Mouse (Mus musculus) limb, embryonic 15.5 days (tissue): Measurements from ENCODE around the gene Mgat1. TPM values are rescaled to one million over a fixed set of nuclear protein-coding genes. Genes with fewer than 3 reads are reported as not detected.

Experiments
- ATAC-seq: fragments of 200-750 bp; cut with Nextera tagmentation; 2 replicates; pipeline ENCODE4 v1.8.0; 2017; ENCODE audit warnings: low read depth, moderate TSS enrichment; ENCODE audit not compliant: insufficient number of reproducible peaks, low FRiP score, low TSS enrichment
- H3K27ac ChIP-seq: fragments of 300-500 bp; sonication (generic); 2 replicates; pipeline ENCODE4 v1.5.1; 2015; ENCODE audit warnings: moderate library complexity, mild to moderate bottlenecking, inconsistent platforms
- H3K27me3 ChIP-seq: fragments of 300-500 bp; sonication (generic); 2 replicates; pipeline ENCODE4 v1.6.1; 2015; ENCODE audit warnings: inconsistent platforms
- H3K36me3 ChIP-seq: fragments of 300-500 bp; sonication (generic); 2 replicates; pipeline ENCODE4 v1.6.1; 2015; ENCODE audit warnings: inconsistent platforms
- H3K4me1 ChIP-seq: fragments of 300-500 bp; sonication (generic); 2 replicates; pipeline ENCODE4 v1.6.1; 2015; ENCODE audit warnings: inconsistent platforms
- H3K4me2 ChIP-seq: fragments of 300-500 bp; sonication (generic); 2 replicates; pipeline ENCODE4 v1.6.1; 2015; ENCODE audit warnings: mild to moderate bottlenecking, inconsistent platforms
- H3K4me3 ChIP-seq: fragments of 300-500 bp; sonication (generic); 2 replicates; pipeline ENCODE4 v1.5.1; 2015; ENCODE audit warnings: mild to moderate bottlenecking, inconsistent platforms
- H3K9ac ChIP-seq: fragments of 300-500 bp; sonication (generic); 2 replicates; pipeline ENCODE4 v1.6.1; 2015; ENCODE audit warnings: inconsistent platforms
- H3K9me3 ChIP-seq: fragments of 300-500 bp; sonication (generic); 2 replicates; pipeline ENCODE4 v1.6.1; 2016; ENCODE audit warnings: inconsistent platforms
- WGBS: fragments of 180-500 bp; shearing (Covaris S2); methylation state at CpG from one replicate; pipeline ENCODE4 v1.1.7; 2015; 5-methylcytosine and 5-hydroxymethylcytosine counted together
- polyA plus RNA-seq: library from polyadenylated mRNA; unstranded; fragments of >200 nt; fragmentation: Nextera tagmentation; extraction: Ambion mirVana; gene quantifications from 2 replicates; pipeline ENCODE4 v1.2.1, GENCODE M21; 2015

The Mgat1 gene
- polyA plus RNA-seq, 1 experiment from 2014 or later = 74.6 TPM

GRCm38 (mm10) chr11:49212577-49212976 lies 31.4 kb upstream of the Mgat1 start:
- peaks cover 39% of the 10 kb centered on the region for H3K36me3 ChIP-seq
- ATAC-seq = no peak
- H3K4me3 ChIP-seq = no peak overlapping the region
- no peak overlapping the region for H3K4me2 ChIP-seq
- no peaks in the 10 kb centered on the region for H3K4me1 ChIP-seq
- no peaks in the 10 kb centered on the region for H3K27me3 ChIP-seq
- no peaks in the 10 kb centered on the region for H3K9me3 ChIP-seq
- no peak overlapping the region for H3K9ac ChIP-seq
- H3K27ac ChIP-seq = no peak overlapping the region

DNA sequence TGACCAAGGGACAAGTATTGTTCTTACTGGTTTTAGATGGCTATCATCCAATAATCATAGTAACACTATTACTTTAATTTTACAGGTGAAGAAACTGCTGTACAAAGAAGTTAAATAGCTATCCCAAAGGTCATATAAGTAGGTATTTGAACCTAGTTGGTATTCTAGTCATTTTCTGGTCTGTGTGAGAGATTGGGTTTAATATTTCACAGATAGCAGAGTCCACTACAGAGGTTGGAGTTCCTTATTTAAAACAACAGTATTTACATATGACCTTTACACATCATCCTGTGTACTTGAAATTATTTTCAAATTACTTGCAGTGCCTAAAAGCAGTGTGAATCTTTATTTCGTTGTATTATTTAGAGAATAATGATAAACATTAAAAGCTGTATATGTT lies 30.5 kb upstream of the Mgat1 start:
- H3K4me1 ChIP-seq = no peaks in the 10 kb centered on the region
- H3K36me3 ChIP-seq = peaks cover 38% of the 10 kb centered on the region
- WGBS = 97% methylated on average over 1 of the region's 1 CpGs
- H3K4me3 ChIP-seq = no peak overlapping the region
- no peak overlapping the region for H3K9ac ChIP-seq
- ATAC-seq = no peak
- no peak overlapping the region for H3K27ac ChIP-seq
- H3K27me3 ChIP-seq = no peaks in the 10 kb centered on the region
- no peaks in the 10 kb centered on the region for H3K9me3 ChIP-seq
- no peak overlapping the region for H3K4me2 ChIP-seq

DNA sequence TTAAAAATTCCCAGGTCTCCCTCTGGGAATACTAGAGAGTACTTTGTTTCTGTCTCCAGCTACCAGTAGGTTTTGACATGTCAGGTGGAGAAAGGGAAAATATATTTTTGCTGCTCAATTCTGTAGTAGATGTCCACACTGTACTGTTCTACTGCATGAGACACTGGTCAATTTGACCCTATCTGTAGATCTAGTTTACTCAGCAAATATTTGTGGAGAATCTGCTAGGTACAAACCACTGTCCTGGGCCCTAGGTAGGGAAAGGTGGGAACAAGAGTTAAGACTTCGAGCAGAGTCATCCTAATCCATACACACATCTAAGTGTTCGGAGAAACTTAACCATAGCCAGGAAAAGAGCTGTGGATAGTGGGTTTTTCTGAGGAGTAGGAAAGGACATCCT lies 24.7 kb upstream of the Mgat1 start:
- peaks cover 32% of the 10 kb centered on the region for H3K36me3 ChIP-seq
- no peak overlapping the region for H3K9ac ChIP-seq
- H3K4me1 ChIP-seq = no peaks in the 10 kb centered on the region
- H3K27me3 ChIP-seq = no peaks in the 10 kb centered on the region
- no peaks in the 10 kb centered on the region for H3K9me3 ChIP-seq
- no peak overlapping the region for H3K4me2 ChIP-seq
- no peak for ATAC-seq
- no peak overlapping the region for H3K4me3 ChIP-seq
- WGBS = 97% methylated on average over 2 of the region's 2 CpGs
- H3K27ac ChIP-seq = no peak overlapping the region

DNA sequence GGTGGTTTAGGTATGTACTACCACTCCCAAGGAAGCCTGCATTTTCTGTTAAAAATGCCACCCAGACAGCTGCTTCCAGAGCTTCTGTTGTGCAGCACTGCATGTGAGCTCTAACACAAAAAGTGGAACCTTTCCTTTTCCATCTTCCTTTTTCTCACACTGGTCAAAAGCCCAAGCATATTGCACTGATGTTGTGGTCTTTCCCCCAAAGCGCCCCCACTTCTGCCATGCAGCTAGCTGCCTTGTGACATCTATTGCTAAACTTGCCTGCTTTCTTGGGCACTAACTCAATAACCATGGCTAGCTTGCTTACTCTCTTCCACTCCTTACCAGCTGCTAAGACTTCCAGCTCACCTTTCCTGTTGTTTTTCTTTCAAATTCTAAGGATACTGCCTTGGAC lies 19.5 kb upstream of the Mgat1 start:
- no peak overlapping the region for H3K9ac ChIP-seq
- H3K36me3 ChIP-seq = no peaks in the 10 kb centered on the region
- H3K4me2 ChIP-seq = no peak overlapping the region
- H3K27me3 ChIP-seq = no peaks in the 10 kb centered on the region
- 65% methylated on average over 1 of the region's 1 CpGs for WGBS
- no peaks in the 10 kb centered on the region for H3K4me1 ChIP-seq
- no peak overlapping the region for H3K27ac ChIP-seq
- no peak overlapping the region for H3K4me3 ChIP-seq
- ATAC-seq = no peak
- H3K9me3 ChIP-seq = no peaks in the 10 kb centered on the region

- no peak overlapping the region for H3K4me3 ChIP-seq
- 31% methylated on average over 3 of the region's 3 CpGs for WGBS
- no peak overlapping the region for H3K9ac ChIP-seq
- H3K27ac ChIP-seq = no peak overlapping the region
- H3K27me3 ChIP-seq = no peaks in the 10 kb centered on the region
- ATAC-seq = no peak
- no peaks in the 10 kb centered on the region for H3K36me3 ChIP-seq
- H3K4me2 ChIP-seq = no peak overlapping the region
- no peaks in the 10 kb centered on the region for H3K9me3 ChIP-seq
- no peaks in the 10 kb centered on the region for H3K4me1 ChIP-seq
These were observed 11.2 kb upstream of the Mgat1 start for GRCm38 (mm10) chr11:49232781-49233180.

DNA sequence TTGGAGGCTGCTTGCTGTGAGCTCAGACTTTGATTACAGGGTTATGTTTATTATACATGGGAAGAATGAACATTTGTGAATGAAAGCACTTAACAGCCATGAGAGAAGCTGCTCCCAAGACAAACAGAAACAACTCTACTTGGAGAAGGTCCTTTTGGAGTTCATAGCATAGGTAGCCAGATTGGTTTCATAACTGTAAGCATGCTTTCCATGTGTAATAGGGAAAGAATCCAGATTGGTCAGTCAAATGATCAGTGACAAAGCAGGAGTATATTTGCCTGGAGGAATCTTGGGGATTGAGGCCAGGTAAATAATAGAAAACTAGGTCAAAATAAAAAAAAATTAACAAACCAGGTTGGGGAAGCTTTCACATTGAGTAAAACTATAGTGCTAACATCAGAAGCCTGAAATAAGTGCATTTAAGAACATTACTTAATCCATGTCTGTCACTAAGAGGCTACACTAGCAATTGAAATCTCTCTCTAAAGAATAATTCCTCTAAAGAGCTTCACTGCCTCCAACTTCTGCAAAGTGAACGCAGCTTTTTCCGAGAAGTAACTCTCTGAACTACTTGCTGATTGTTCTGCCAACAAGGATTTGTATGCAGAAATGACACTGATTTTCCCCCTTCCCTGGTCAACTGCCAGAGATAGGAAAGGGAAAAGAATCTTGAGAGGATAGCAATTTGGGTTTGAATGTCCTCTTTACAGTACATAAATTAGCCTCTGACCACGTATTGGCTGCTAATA lies 8.4 kb upstream of the Mgat1 start:
- ATAC-seq = no peak
- Histone ChIP-seq H3K4me1 (no peaks in the 10 kb centered on the region), H3K36me3 (no peaks in the 10 kb centered on the region), H3K9me3 (no peaks in the 10 kb centered on the region), H3K4me2 (no peak overlapping the region), H3K9ac (no peak overlapping the region), H3K4me3 (no peak overlapping the region), H3K27ac (no peak overlapping the region), H3K27me3 (no peaks in the 10 kb centered on the region)
- WGBS = 65% methylated on average over 3 of the region's 3 CpGs

GRCm38 (mm10) chr11:49236891-49237290 lies 7.1 kb upstream of the Mgat1 start:
- no peak overlapping the region for H3K4me2 ChIP-seq
- no peak overlapping the region for H3K9ac ChIP-seq
- H3K4me1 ChIP-seq = no peaks in the 10 kb centered on the region
- no peak overlapping the region for H3K27ac ChIP-seq
- no peaks in the 10 kb centered on the region for H3K27me3 ChIP-seq
- ATAC-seq = no peak
- 55% methylated on average over 1 of the region's 1 CpGs for WGBS
- H3K9me3 ChIP-seq = no peaks in the 10 kb centered on the region
- H3K4me3 ChIP-seq = no peak overlapping the region
- H3K36me3 ChIP-seq = no peaks in the 10 kb centered on the region

DNA sequence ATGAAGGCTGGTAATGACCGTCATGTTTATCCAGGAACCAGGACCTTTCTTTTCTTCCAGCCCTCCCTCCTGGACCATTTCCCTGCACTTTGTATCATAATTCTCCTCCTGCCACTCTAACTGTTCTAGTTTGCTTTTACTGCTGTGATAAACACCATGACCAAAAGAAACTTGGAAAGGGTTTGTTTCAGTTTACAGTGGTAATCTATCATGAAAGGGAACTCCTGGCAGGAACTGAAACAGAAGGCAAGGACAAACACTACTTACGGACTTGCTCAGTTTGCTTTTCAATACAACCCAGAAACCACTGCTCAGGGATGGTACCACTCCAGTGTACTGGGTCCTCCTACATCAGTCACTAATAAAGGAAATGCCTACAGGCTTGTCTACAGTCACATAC lies 6.5 kb upstream of the Mgat1 start:
- no peaks in the 10 kb centered on the region for H3K4me1 ChIP-seq
- no peaks in the 10 kb centered on the region for H3K9me3 ChIP-seq
- no peak overlapping the region for H3K9ac ChIP-seq
- no peaks in the 10 kb centered on the region for H3K27me3 ChIP-seq
- WGBS = 58% methylated on average over 2 of the region's 2 CpGs
- ATAC-seq = no peak
- H3K36me3 ChIP-seq = no peaks in the 10 kb centered on the region
- no peak overlapping the region for H3K4me3 ChIP-seq
- no peak overlapping the region for H3K27ac ChIP-seq
- H3K4me2 ChIP-seq = no peak overlapping the region

- Histone ChIP-seq H3K4me3 (no peak overlapping the region), H3K27me3 (no peaks in the 10 kb centered on the region), H3K27ac (no peak overlapping the region), H3K4me1 (peaks cover 14% of the 10 kb centered on the region), H3K4me2 (no peak overlapping the region), H3K9me3 (no peaks in the 10 kb centered on the region), H3K36me3 (no peaks in the 10 kb centered on the region), H3K9ac (no peak overlapping the region)
- WGBS = 81% methylated on average over 1 of the region's 1 CpGs
- no peak for ATAC-seq
These were observed 3.7 kb upstream of the Mgat1 start for GRCm38 (mm10) chr11:49240310-49240709.

DNA sequence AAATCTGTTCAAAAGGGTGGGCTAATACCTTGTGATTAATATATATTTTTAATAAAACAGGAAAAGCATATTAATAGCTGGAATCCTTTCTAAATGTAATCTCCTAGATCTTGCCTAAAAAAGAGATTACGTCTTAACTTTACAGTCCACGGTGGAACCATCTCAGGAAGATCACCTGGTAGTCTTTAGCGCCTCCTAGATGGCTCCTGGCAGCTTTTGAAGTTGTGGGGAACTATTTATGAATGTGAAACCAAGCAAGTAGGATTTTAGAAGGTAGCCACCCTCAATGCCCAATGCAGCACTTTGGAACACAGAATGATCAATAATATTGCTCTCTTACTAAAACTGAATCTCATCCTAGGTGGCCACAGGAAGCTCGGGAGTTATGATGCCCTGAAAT lies 3.1 kb upstream of the Mgat1 start:
- no peak overlapping the region for H3K4me3 ChIP-seq
- H3K9ac ChIP-seq = no peak overlapping the region
- ATAC-seq = no peak
- no peaks in the 10 kb centered on the region for H3K9me3 ChIP-seq
- no peak overlapping the region for H3K27ac ChIP-seq
- H3K4me2 ChIP-seq = no peak overlapping the region
- no peaks in the 10 kb centered on the region for H3K27me3 ChIP-seq
- WGBS = 80% methylated on average over 4 of the region's 4 CpGs
- H3K4me1 ChIP-seq = peaks cover 19% of the 10 kb centered on the region
- no peaks in the 10 kb centered on the region for H3K36me3 ChIP-seq

GRCm38 (mm10) chr11:49241471-49241870 lies 2.5 kb upstream of the Mgat1 start:
- 30% methylated on average over 1 of the region's 1 CpGs for WGBS
- no peak overlapping the region for H3K27ac ChIP-seq

GRCm38 (mm10) chr11:49242944-49243626 lies 906 bp upstream of the Mgat1 start:
- WGBS = 17% methylated on average over 11 of the region's 11 CpGs
- no peak for ATAC-seq
- Histone ChIP-seq H3K4me2 (peak overlapping the region; percentile 67), H3K4me1 (peaks cover 32% of the 10 kb centered on the region), H3K27ac (peak overlapping the region; percentile 96), H3K36me3 (no peaks in the 10 kb centered on the region), H3K9me3 (no peaks in the 10 kb centered on the region), H3K27me3 (no peaks in the 10 kb centered on the region), H3K9ac (peak overlapping the region; percentile 35; the same call in 1 of the 2 replicates), H3K4me3 (peak overlapping the region; percentile 58)

More at GRCm38 (mm10) chr11:49241471-49241870, 2.5 kb upstream of the Mgat1 start:
- Histone ChIP-seq H3K4me2 (no peak overlapping the region), H3K9ac (no peak overlapping the region), H3K27me3 (no peaks in the 10 kb centered on the region), H3K36me3 (no peaks in the 10 kb centered on the region), H3K4me3 (no peak overlapping the region), H3K4me1 (peaks cover 23% of the 10 kb centered on the region), H3K9me3 (no peaks in the 10 kb centered on the region)
- no peak for ATAC-seq
